Mouse (Mus musculus) brain, adult 2 months (tissue): Measurements from ENCODE around the gene Slc44a3.

ENCODE experiments used
- DNase-seq: peaks from one replicate; pipeline ENCODE4 v3.0.0; 2011; ENCODE audit warnings: low read depth, low spot score

Slc44a3 gene

DNA sequence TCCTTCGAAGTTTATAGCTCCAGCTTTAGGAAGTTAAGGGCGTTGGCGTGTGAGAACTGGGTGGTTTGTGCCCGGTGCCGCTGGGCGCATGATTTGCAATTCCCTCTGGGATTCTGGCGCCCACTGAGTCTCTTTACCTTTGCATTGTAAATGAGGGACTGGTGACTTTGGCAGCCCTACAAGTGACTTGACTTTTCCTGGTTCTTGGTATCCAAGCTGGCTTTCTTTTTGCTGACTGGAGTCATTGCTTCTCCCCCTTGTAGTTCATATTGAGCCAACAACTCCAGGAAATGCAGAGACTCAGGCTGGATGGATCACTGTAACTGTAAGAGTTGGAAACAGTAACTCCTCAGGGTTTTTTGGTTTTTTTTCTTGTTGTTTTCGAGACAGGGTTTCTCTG is 104.0 kb downstream of the Slc44a3 start:
- DNase-seq, result peak; percentile 20

- DNase-seq, result peak; percentile 77
Measured at GRCm38 (mm10) chr3:121427520-121427908, 104.7 kb downstream of the Slc44a3 start.

DNA sequence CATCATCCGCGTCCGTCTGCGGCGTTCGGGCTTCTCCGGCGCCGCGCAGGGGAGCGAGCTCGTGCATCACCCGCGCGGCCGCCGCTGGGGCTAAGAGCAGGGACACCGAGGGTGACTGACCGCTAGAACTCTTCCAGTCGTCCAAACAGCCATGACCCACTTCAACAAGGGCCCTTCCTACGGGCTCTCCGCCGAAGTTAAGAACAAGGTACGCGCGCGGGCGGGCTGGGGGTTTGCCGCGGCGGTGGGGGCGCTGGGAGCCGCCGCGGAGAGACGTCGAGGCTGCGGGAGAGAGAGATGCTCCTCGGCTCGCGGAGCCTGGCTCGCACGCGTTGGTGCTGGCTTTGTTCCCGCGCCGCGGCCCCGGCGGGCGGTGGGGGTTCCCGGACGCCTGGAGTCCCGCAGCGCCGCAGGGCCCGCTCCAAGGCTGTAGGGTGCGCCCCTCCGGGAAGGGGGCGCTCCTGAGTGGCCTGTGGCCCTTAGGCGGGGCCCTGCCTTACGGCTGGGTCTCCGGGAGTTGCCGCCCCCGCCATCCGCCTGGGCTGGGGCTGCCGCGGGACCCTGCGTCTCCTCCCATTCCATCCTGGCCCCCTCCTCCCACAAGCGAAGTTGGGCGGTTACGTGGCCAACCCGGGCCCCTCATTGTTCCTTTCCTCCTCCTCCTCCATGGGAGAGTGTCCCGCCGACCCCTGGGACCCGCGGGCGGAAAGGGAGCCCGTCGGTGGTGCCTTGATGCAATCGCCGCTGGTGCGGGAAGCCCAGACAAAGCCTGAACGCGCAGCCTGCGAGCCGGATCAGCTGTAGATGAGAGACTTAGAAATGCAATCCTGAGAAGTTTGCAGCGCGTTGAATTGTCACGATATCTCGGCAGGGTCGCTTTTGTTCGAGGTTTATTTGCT is 105.3 kb downstream of the Slc44a3 start:
- peak; percentile 73 for DNase-seq

- DNase-seq, result peak; percentile 96
Measured at GRCm38 (mm10) chr3:121425861-121426620, 106.2 kb downstream of the Slc44a3 start, which contains the start of gene Cnn3. Gene Cnn3 (plus strand): TSS chr3:121426497.

DNA sequence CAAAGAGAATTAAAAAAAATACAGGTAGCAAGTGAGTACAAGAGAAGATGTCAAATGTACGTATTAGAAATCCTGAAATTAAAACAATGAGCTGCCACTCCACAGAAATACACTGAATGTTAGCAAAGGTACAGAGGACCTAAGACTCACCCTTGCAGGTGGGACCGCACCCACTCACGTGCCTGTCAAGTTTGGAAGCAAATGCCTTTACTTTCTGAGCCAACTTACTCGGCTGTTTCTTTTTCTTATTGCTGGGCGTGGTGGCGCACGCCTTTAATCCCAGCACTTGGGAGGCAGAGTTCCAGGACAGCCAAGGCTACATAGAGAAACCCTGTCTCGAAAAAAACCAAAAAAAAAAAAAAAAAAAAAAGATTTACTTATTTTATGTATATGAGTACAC is 109.8 kb downstream of the Slc44a3 start:
- DNase-seq, result no peak

DNA sequence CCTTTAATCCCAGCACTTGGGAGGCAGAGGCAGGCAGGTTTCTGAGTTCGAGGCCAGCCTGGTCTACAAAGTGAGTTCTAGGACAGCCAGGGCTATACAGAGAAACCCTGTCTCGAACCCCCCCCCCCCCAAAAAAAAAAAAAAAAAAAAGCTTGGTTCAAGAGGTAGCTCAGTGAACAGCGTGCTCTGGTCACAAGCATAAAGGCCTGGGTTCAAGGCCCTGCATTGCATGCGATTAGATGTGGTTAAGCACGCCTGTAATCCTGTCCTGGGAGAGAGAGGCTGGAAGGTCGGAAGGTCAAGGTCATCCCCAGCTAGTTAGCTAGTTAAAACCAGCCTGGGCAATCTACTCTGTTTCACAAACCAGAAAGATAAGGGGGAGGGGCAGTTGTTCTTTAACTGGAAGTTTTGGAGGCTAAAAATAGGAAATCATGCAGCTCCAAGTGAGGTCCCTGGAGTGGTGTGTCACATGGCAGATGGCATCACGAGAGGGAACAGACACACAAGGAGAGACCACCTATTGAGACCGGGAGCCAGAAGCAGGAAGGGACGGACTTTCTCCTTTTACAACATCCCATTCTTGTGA is 113.3 kb downstream of the Slc44a3 start:
- DNase-seq, result no peak

DNA sequence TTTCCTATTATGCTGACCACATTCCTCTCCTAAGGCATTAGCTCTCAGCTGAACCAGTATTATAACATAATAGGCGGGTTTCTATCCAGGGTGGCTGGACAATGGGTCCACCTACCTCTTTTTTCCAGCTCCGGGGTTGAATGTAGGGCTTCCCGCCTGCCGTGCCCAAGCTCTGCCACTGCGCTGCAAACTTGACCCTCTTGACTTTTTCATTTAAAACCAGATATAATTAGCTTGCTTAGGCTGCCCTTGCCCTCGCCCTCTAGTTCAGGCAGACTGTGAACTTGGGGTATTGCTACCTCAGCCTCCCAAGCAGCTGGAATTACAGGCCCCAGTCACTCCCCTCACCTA is 114.0 kb downstream of the Slc44a3 start:
- DNase-seq, result no peak

- DNase-seq, result no peak
Measured at GRCm38 (mm10) chr3:121417379-121418250, 114.6 kb downstream of the Slc44a3 start.

DNA sequence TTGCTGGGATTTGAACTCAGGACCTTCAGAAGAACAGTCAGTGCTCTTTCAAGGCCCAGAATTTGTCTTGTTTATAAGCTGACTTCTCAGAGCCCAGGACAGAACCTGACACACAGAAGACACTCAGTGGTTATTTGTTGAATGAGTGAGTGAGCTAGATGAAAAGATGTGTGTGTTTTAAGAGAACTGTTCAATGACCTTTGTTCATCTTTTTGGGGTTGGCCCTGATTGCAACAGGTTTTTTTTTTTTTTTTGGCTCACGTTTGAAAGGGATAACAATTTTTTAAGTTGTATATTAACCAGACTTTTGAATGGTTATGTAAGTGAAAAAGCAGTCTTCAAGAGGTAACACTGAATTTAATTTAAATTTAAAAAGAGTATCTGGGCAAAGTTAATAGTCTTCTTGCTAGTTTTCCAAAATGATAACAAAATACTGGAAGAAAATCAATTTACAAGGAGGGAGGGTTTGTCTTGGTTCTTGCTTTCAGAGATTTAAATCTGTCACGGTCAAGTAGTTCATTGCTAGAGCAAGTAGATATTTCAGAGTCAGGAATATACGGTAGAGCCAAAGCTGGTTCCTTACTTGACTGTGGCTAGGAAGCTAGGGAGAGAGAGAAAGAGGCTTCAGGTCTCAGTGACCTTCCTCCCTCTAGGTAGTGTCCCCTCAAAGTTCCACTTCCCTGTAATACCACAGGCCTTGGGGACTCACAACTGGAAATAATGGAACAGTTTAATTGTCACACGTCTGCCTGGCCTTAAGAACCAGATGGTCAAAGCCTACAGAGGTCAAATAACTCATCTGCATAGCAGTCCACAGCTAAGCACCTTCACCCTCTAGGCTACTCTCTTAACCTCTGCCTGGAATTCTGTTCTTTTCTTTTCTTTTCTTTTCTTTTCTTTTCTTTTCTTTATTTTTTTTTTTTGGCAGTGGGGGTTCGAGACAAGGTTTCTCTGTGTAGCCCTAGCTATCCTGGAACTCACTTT is 115.7 kb downstream of the Slc44a3 start:
- DNase-seq, result no peak

- DNase-seq, result no peak
Measured at GRCm38 (mm10) chr3:121411450-121411849, 120.8 kb downstream of the Slc44a3 start.
